Mouse (Mus musculus): ENCODE data around the gene Olfr545.

- no peak for TF ChIP-seq TCF12 (IDR thresholded peaks at IDR 0.05; ENCODE audit: low read depth, low read length)
- TF ChIP-seq PAX5 (IDR thresholded peaks at IDR 0.05; ENCODE audit: low read length) = no peak
- no peak for TF ChIP-seq CTCF (conservative IDR thresholded peaks at IDR 0.05 in 1 of 2, IDR thresholded peaks at IDR 0.05 in 1 of 2; ENCODE audit: low read depth in 2 of 2, low read length in 2 of 2)
- TF ChIP-seq MEF2A (IDR thresholded peaks at IDR 0.05; ENCODE audit: borderline replicate concordance, low read depth, low read length) = no peak
- no peak for TF ChIP-seq MAFK (IDR thresholded peaks at IDR 0.05; ENCODE audit: insufficient replicate concordance, low read length)
- TF ChIP-seq CHD1 (IDR thresholded peaks at IDR 0.05; ENCODE audit: low read depth, low read length) = no peak
- no peak for TF ChIP-seq POLR2AphosphoS2 (IDR thresholded peaks at IDR 0.05; ENCODE audit: low read depth, low read length)
- no peak for TF ChIP-seq USF1 (IDR thresholded peaks at IDR 0.05; ENCODE audit: low read depth, low read length)
- no peak for TF ChIP-seq NRF1 (IDR thresholded peaks at IDR 0.05; ENCODE audit: low read depth, low read length)
Measured at GRCm38 (mm10) chr7:102534449-102534848, 35.1 kb upstream of the Olfr545 start, which contains the start of gene Olfr547.

Measured in CH12.LX (cell line).